Mouse (Mus musculus) forebrain, embryonic 13.5 days (tissue): Measurements from ENCODE around the gene Farp1. TPM values are rescaled to one million over a fixed set of nuclear protein-coding genes. Genes with fewer than 3 reads are reported as not detected.

Experiments
- ATAC-seq: fragments of 200-750 bp; cut with Nextera tagmentation; 2 replicates; pipeline ENCODE4 v1.8.0; 2017
- H3K27ac ChIP-seq: fragments of 300-500 bp; sonication (generic); 2 replicates; pipeline ENCODE4 v1.5.1; 2015; ENCODE audit warnings: inconsistent platforms, mild to moderate bottlenecking, moderate library complexity
- H3K27me3 ChIP-seq: fragments of 300-500 bp; sonication (generic); 2 replicates; pipeline ENCODE4 v1.6.1; 2015; ENCODE audit warnings: mild to moderate bottlenecking, inconsistent platforms
- H3K36me3 ChIP-seq: fragments of 300-500 bp; sonication (generic); 2 replicates; pipeline ENCODE4 v1.6.1; 2015; ENCODE audit warnings: mild to moderate bottlenecking, inconsistent platforms; ENCODE audit not compliant: poor library complexity, severe bottlenecking
- H3K4me1 ChIP-seq: fragments of 300-500 bp; sonication (generic); 2 replicates; pipeline ENCODE4 v1.6.1; 2015; ENCODE audit warnings: inconsistent platforms
- H3K4me2 ChIP-seq: fragments of 300-500 bp; sonication (generic); 2 replicates; pipeline ENCODE4 v1.6.1; 2015; ENCODE audit warnings: inconsistent platforms, mild to moderate bottlenecking, moderate library complexity
- H3K4me3 ChIP-seq: fragments of 300-500 bp; sonication (generic); 2 replicates; pipeline ENCODE4 v1.5.1; 2015; ENCODE audit warnings: mild to moderate bottlenecking, inconsistent platforms
- H3K9ac ChIP-seq: fragments of 300-500 bp; sonication (generic); 2 replicates; pipeline ENCODE4 v1.6.1; 2015; ENCODE audit warnings: mild to moderate bottlenecking, inconsistent platforms
- H3K9me3 ChIP-seq: fragments of 300-500 bp; sonication (generic); replicated peaks from 2 replicates; pipeline ENCODE4 v1.6.1; 2016; ENCODE audit warnings: inconsistent platforms
- whole genome bisulfite sequencing: fragments of 180-500 bp; shearing (Covaris S2); methylation state at CpG from one replicate; pipeline ENCODE4 v1.1.7; 2015; 5-methylcytosine and 5-hydroxymethylcytosine counted together
- polyA plus RNA-seq: library from polyadenylated mRNA; unstranded; fragments of >200 nt; fragmentation: Nextera tagmentation; extraction: Ambion mirVana; gene quantifications from 2 replicates; pipeline ENCODE4 v1.2.1, GENCODE M21; 2015

Gene Farp1
- polyA plus RNA-seq, result 15.9 and 17.7 TPM in 2 replicates

DNA sequence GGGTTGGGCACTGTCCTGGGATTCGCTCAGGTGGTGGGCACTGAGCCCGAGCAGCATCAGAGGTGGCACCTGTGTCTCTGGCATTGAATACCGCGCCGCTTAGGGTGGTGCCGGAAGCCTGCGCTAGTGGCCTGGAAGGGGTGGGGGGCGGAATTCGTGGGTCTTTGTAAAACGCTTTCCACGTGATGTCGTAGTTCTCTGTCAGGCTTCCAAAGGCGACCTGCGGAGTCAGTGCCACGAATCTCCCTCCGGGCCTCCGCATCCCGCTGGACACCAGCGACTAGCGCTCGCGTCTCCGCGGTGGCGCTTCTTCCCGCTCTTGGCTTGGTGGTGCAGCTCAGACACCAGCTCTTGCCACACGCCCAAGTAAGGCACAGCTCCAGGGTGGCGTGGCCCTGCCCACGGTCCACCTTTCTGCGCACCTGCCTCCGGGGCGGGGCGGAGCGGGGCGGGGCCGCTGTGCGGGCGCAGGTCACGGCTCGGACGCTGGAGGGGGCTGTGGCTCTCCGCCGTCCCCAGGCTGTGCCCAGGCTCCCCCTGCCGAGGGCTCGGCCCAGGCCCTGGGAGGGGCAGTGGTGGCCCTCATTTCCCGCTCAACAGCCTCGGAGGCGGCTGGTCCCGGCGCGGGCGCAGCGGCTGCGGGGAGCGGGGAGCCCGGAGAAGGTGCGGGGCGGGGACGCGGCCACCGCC lies at the start of gene Farp1:
Gene Farp1, plus strand, starts transcription at position 228 of the 690 bp plus-strand sequence.
- 2% methylated on average over 42 of the region's 61 CpGs for WGBS
- Histone ChIP-seq H3K4me1 (peaks cover 34% of the 10 kb centered on the region), H3K27me3 (peaks cover 12% of the 10 kb centered on the region; the same call in 1 of the 2 replicates), H3K27ac (peak within 1 kb of the TSS; percentile 74), H3K4me2 (peak within 1 kb of the TSS; percentile 92), H3K36me3 (no peaks in the 10 kb centered on the region), H3K9me3 (no peaks in the 10 kb centered on the region; the same call in 1 of the 2 replicates), H3K9ac (peak within 1 kb of the TSS; percentile 94), H3K4me3 (peak within 1 kb of the TSS; percentile 86)
- ATAC-seq, result peak; percentile 95

- no peak overlapping the region for H3K27ac ChIP-seq
- no peak overlapping the region for H3K9ac ChIP-seq
- 76% methylated on average over 6 of the region's 6 CpGs for WGBS
- no peaks in the 10 kb centered on the region for H3K36me3 ChIP-seq
- H3K27me3 ChIP-seq, result no peaks in the 10 kb centered on the region
- no peak overlapping the region for H3K4me3 ChIP-seq
- ATAC-seq, result no peak
- no peaks in the 10 kb centered on the region for H3K4me1 ChIP-seq
- no peaks in the 10 kb centered on the region for H3K9me3 ChIP-seq
- H3K4me2 ChIP-seq, result no peak overlapping the region
These were observed 45.9 kb upstream of the Farp1 start for GRCm38 (mm10) chr14:120989126-120989525.

DNA sequence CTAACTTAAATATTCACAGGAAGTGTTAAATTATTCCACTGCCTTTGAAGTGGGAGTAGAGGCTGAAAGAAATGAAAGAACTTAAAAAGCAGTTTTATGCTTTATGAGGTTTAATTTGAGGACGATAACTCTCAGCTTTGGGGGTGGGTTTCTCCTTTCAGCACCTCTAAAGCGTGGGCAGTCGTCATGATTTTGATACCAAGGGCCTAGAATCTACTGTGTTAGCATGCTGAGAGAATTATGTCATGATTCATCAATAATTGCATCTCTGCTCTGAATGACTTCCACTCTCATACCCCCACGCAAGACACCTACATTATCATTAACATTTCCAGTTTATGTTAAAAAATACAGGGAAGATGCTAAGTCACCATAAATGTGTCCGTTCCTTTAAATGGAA lies 37.3 kb upstream of the Farp1 start:
- Histone ChIP-seq H3K9ac (no peak overlapping the region), H3K4me3 (no peak overlapping the region), H3K36me3 (no peaks in the 10 kb centered on the region), H3K27ac (no peak overlapping the region), H3K9me3 (no peaks in the 10 kb centered on the region), H3K4me2 (no peak overlapping the region), H3K4me1 (0 out of 2 replicates have a peak, but pooled peaks cover 3% of the 10 kb centered on the region), H3K27me3 (no peaks in the 10 kb centered on the region)
- no peak for ATAC-seq
- WGBS, result 92% methylated on average over 5 of the region's 5 CpGs

- ATAC-seq, result no peak
- no peak overlapping the region for H3K27ac ChIP-seq
These were observed 34.2 kb upstream of the Farp1 start for GRCm38 (mm10) chr14:121000561-121001340.

DNA sequence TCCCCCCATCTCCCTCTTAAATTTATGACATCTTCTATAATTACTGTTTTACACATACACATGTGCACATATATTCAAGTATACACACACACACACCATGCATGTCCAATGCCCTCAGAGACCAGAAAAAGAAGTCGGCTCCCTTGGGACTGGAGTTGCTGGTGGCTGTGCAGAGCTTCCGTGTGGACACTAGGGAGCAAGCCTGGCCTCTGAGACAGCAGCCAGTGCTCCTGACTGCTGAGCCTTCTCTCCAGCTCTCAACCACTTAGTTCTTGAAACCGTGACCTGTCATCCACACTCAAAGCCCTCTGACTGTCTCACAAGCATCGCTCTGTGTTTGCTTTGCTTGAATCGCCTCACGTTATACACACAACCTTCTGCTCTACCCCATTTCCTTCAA lies 29.4 kb upstream of the Farp1 start:
- 92% methylated on average over 6 of the region's 6 CpGs for WGBS
- no peaks in the 10 kb centered on the region for H3K9me3 ChIP-seq
- H3K27ac ChIP-seq, result no peak overlapping the region
- no peaks in the 10 kb centered on the region for H3K27me3 ChIP-seq
- no peak overlapping the region for H3K4me3 ChIP-seq
- 0 out of 2 replicates have a peak, but pooled peaks cover 3% of the 10 kb centered on the region for H3K4me1 ChIP-seq
- H3K36me3 ChIP-seq, result no peaks in the 10 kb centered on the region
- no peak overlapping the region for H3K4me2 ChIP-seq
- no peak overlapping the region for H3K9ac ChIP-seq
- no peak for ATAC-seq

More at GRCm38 (mm10) chr14:121000561-121001340, 34.2 kb upstream of the Farp1 start:
- no peaks in the 10 kb centered on the region for H3K36me3 ChIP-seq
- H3K9me3 ChIP-seq, result no peaks in the 10 kb centered on the region
- no peak overlapping the region for H3K4me3 ChIP-seq
- H3K4me1 ChIP-seq, result 0 out of 2 replicates have a peak, but pooled peaks cover 3% of the 10 kb centered on the region
- H3K4me2 ChIP-seq, result no peak overlapping the region
- H3K9ac ChIP-seq, result no peak overlapping the region
- no peaks in the 10 kb centered on the region for H3K27me3 ChIP-seq
- 52% methylated on average over 12 of the region's 12 CpGs for WGBS

GRCm38 (mm10) chr14:121006021-121006420 lies 29.0 kb upstream of the Farp1 start:
- Histone ChIP-seq H3K4me2 (no peak overlapping the region), H3K9me3 (no peaks in the 10 kb centered on the region), H3K27ac (no peak overlapping the region), H3K36me3 (no peaks in the 10 kb centered on the region), H3K9ac (no peak overlapping the region), H3K4me3 (no peak overlapping the region), H3K4me1 (0 out of 2 replicates have a peak, but pooled peaks cover 2% of the 10 kb centered on the region), H3K27me3 (no peaks in the 10 kb centered on the region)
- WGBS, result 98% methylated on average over 8 of the region's 8 CpGs
- ATAC-seq, result no peak

DNA sequence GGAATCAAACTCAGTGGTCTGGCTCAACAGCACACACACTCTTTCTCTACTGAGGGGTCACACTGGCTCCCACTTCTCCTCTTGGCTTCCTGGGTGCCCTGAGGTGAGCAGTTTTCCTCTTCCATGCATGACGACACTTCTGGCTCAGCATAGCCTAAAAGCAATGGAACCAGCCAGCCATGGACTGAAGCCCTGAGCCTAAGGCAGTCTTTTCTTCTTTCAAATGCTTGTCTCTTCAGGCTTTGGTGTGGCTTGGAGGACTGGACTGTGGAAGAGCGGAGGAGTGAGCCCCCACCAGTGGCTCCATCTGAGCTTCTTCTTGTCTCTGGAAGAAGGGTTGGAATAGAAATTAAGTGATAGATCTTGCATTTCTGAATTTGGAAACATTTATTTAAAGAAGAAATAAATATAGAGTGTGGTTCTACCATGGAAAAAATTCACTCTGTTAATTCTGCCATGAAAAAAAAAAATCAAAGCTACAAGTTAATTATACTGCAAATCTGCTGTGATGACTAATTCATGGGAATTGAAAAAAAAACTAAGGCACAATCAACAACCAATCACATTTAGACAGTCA lies 19.8 kb upstream of the Farp1 start:
- 85% methylated on average over 2 of the region's 2 CpGs for WGBS
- no peaks in the 10 kb centered on the region for H3K36me3 ChIP-seq
- no peak overlapping the region for H3K4me2 ChIP-seq
- H3K9ac ChIP-seq, result no peak overlapping the region
- no peaks in the 10 kb centered on the region for H3K9me3 ChIP-seq
- no peak for ATAC-seq
- no peaks in the 10 kb centered on the region for H3K4me1 ChIP-seq
- H3K27me3 ChIP-seq, result no peaks in the 10 kb centered on the region
- H3K27ac ChIP-seq, result no peak overlapping the region
- no peak overlapping the region for H3K4me3 ChIP-seq

GRCm38 (mm10) chr14:121022403-121022802 lies 12.6 kb upstream of the Farp1 start:
- Histone ChIP-seq H3K4me1 (no peaks in the 10 kb centered on the region), H3K4me3 (no peak overlapping the region), H3K4me2 (no peak overlapping the region), H3K27ac (no peak overlapping the region), H3K9ac (no peak overlapping the region), H3K9me3 (no peaks in the 10 kb centered on the region), H3K27me3 (no peaks in the 10 kb centered on the region), H3K36me3 (no peaks in the 10 kb centered on the region)
- no peak for ATAC-seq
- 57% methylated on average over 5 of the region's 5 CpGs for WGBS

DNA sequence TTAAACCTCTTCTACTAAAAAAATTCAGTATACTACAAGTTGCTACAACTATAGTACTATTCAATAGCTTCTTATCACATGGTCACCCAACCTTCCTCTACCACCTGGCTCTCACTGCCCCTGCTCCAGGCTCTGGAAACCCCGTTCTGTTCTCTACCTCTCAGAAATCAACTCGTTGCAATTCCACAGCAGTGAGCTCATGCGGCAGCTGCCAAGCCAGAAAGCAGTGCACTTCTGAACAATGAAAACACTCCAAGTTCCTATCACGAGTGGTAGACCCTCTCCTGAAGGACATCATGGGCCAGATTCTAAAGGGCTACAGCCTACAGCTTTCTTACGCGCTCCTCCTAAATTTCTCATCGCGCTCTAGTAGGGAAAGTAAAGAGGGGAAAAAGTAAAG lies 9.6 kb upstream of the Farp1 start:
- no peak for ATAC-seq
- WGBS, result 72% methylated on average over 8 of the region's 8 CpGs
- Histone ChIP-seq H3K27ac (no peak overlapping the region), H3K4me2 (no peak overlapping the region), H3K4me1 (no peaks in the 10 kb centered on the region), H3K4me3 (no peak overlapping the region), H3K9me3 (no peaks in the 10 kb centered on the region), H3K27me3 (no peaks in the 10 kb centered on the region), H3K36me3 (no peaks in the 10 kb centered on the region), H3K9ac (no peak overlapping the region)

- Histone ChIP-seq H3K36me3 (no peaks in the 10 kb centered on the region), H3K4me2 (no peak overlapping the region), H3K27me3 (peaks cover 12% of the 10 kb centered on the region; the same call in 1 of the 2 replicates), H3K9ac (no peak overlapping the region), H3K9me3 (no peaks in the 10 kb centered on the region; the same call in 1 of the 2 replicates), H3K4me3 (no peak overlapping the region), H3K4me1 (peaks cover 6% of the 10 kb centered on the region; the same call in 1 of the 2 replicates), H3K27ac (no peak overlapping the region)
- 89% methylated on average over 2 of the region's 2 CpGs for WGBS
- ATAC-seq, result no peak
These were observed 3.6 kb upstream of the Farp1 start for GRCm38 (mm10) chr14:121031396-121031795.

DNA sequence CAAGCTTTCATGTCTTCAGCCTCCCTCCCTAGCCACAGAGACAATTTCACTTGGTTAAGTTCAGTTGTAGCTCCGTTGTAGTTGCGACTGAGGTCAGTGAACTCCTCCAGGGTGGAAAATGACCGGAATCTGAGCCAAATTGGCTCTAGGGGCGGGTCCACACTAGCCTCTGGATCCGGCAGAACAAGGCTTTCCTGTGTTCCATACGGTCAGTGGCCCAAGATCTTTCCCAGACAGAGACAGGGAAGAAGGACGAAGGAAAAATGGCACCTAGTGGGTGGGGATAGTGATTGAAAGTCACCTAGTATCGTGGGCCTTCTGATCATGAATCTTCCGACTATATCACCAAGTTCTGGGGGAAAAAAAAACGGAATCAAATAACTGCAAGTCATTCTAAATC lies 475 bp upstream of the Farp1 start:
- Histone ChIP-seq H3K4me1 (peaks cover 30% of the 10 kb centered on the region), H3K27me3 (peaks cover 12% of the 10 kb centered on the region; the same call in 1 of the 2 replicates), H3K4me3 (peak overlapping the region; percentile 86), H3K27ac (no peak overlapping the region), H3K9ac (peak overlapping the region; percentile 94), H3K9me3 (no peaks in the 10 kb centered on the region; the same call in 1 of the 2 replicates), H3K4me2 (peak overlapping the region; percentile 92), H3K36me3 (no peaks in the 10 kb centered on the region)
- no peak for ATAC-seq
- 18% methylated on average over 10 of the region's 10 CpGs for WGBS
